Mouse (Mus musculus) testis, adult 2 months (tissue): ENCODE data around the gene Bms1.

ENCODE experiments used
- CTCF ChIP-seq: fragments of 200-500 bp; IDR thresholded peaks from 2 replicates; pipeline ENCODE4 v1.5.1; 2012; ENCODE audit warnings: low read depth, mild to moderate bottlenecking, inconsistent platforms, low read length, moderate library complexity; ENCODE audit not compliant: control insufficient read depth, insufficient read depth, insufficient replicate concordance
- POLR2A ChIP-seq: fragments of 200-500 bp; IDR thresholded peaks from 2 replicates; pipeline ENCODE4 v1.6.1; 2012; ENCODE audit warnings: low read depth, mild to moderate bottlenecking, inconsistent platforms, low read length, moderate library complexity; ENCODE audit not compliant: control insufficient read depth

- no peak for TF ChIP-seq CTCF
- no peak for TF ChIP-seq POLR2A
Measured at GRCm38 (mm10) chr6:118372794-118373193, 46.5 kb downstream of the Bms1 start.
